ENCODE assay signal across 9 mouse cellular contexts in genomic region chr10:120478164-120478563, GRCm38 (mm10). TPM values are rescaled to one million over a fixed set of nuclear protein-coding genes. Genes with fewer than 3 reads are reported as not detected.
A peak's percentile ranks its signal among the peaks of the same experiment; 100 is the strongest.
DNase-seq lines count a peak whose midpoint lies in the region; ATAC-seq lines count a peak whose summit lies in the region.
"Had no signal": no experiment of that assay in that cellular context is flagged by ENCODE, and none has a peak within 500 bp of the region (broad histone marks: within the 10 kb centered on the region; RNA-seq: fewer than 3 reads in every experiment).

No protein-coding gene starts in this region.

- under 1% methylated on average over 16 of the region's 16 CpGs for WGBS in heart, embryonic 10.5 days
- WGBS in limb, embryonic 15.5 days, result 0% methylated on average over 16 of the region's 16 CpGs
- under 1% methylated on average over 16 of the region's 16 CpGs for WGBS in neural tube, embryonic 15.5 days

- no peaks in the 10 kb centered on the region for H3K36me3 ChIP-seq in heart, embryonic 10.5 days
- no peaks in the 10 kb centered on the region for H3K36me3 ChIP-seq in limb, embryonic 15.5 days
- H3K36me3 ChIP-seq in neural tube, embryonic 15.5 days, result no peaks in the 10 kb centered on the region

- peak overlapping the region; percentile 99 for H3K27ac ChIP-seq in heart, embryonic 10.5 days
- peak overlapping the region; percentile 85; the same call in 1 of the 2 replicates for H3K27ac ChIP-seq in limb, embryonic 15.5 days
- H3K27ac ChIP-seq in neural tube, embryonic 15.5 days (replicated peaks), result no peak overlapping the region

- H3K9ac ChIP-seq in limb, embryonic 15.5 days, result no peak overlapping the region
- no peak overlapping the region for H3K9ac ChIP-seq in neural tube, embryonic 15.5 days (replicated peaks)

- H3K4me1 ChIP-seq in heart, embryonic 10.5 days, result peaks cover 16% of the 10 kb centered on the region
- H3K4me1 ChIP-seq in limb, embryonic 15.5 days, result peaks cover 25% of the 10 kb centered on the region
- peaks cover 43% of the 10 kb centered on the region for H3K4me1 ChIP-seq in neural tube, embryonic 15.5 days

- no peaks in the 10 kb centered on the region for H3K9me3 ChIP-seq in heart, embryonic 10.5 days
- H3K9me3 ChIP-seq in limb, embryonic 15.5 days, result no peaks in the 10 kb centered on the region
- H3K9me3 ChIP-seq in neural tube, embryonic 15.5 days (replicated peaks), result no peaks in the 10 kb centered on the region

- peak overlapping the region; percentile 88 for H3K4me3 ChIP-seq in heart, embryonic 10.5 days
- peak overlapping the region; percentile 76 for H3K4me3 ChIP-seq in limb, embryonic 15.5 days
- H3K4me3 ChIP-seq in neural tube, embryonic 15.5 days (replicated peaks), result peak overlapping the region; percentile 55; the same call in 1 of the 2 replicates

- peak overlapping the region; percentile 98 for H3K4me2 ChIP-seq in limb, embryonic 15.5 days
- peak overlapping the region; percentile 90 for H3K4me2 ChIP-seq in neural tube, embryonic 15.5 days

- no peaks in the 10 kb centered on the region for H3K27me3 ChIP-seq in heart, embryonic 10.5 days (ENCODE audit: insufficient read depth, poor library complexity, severe bottlenecking)
- H3K27me3 ChIP-seq in limb, embryonic 15.5 days, result no peaks in the 10 kb centered on the region
- H3K27me3 ChIP-seq in neural tube, embryonic 15.5 days (replicated peaks), result peaks cover 10% of the 10 kb centered on the region
- H3K27me3 ChIP-seq: CH12.LX had no signal

- peak; percentile 79 for DNase-seq in heart, embryonic 10.5 days (ENCODE audit: low spot score)
- DNase-seq in heart, postnatal 25 days (ENCODE audit: low spot score), result no peak
- DNase-seq in embryo, embryonic 10.5 days (ENCODE audit: low spot score), result peak; percentile 85
- peak; percentile 5 to 9 for DNase-seq in heart, postnatal 14 days
- no peak for DNase-seq in urinary bladder, adult 2 months (ENCODE audit: low spot score)

- intact Hi-C loops in heart, postnatal 25 days (cut with DNase I), result loop anchor here (5.0 kb wide), 1 partner anchor 51 kb away; no protein-coding TSS in a partner anchor
- intact Hi-C loops in heart, postnatal 14 days (cut with DNase I), result no loop called here

- ATAC-seq in limb, embryonic 15.5 days (ENCODE audit: insufficient number of reproducible peaks, low FRiP score, low TSS enrichment, low read depth), result no peak
- ATAC-seq in neural tube, embryonic 15.5 days (ENCODE audit: low FRiP score), result no peak
- ATAC-seq in CD4-positive, CD25-positive, alpha-beta regulatory T cell, adult 4 months, result no peak

RNA-seq across cellular contexts. Expression of gene Hmga2, which starts 1.9 kb away (rescaled TPM):
- 33.2 and 82.1 TPM in 2 replicates for polyA plus RNA-seq in heart, embryonic 10.5 days (2016; fragmentation: Nextera tagmentation; extraction: Ambion mirVana)
- total RNA-seq in heart, postnatal 25 days (2021), result not detected
- under 1 TPM in 1 of 2 experiments, not detected in 1; 0.07 TPM for total RNA-seq in heart, postnatal 14 days (2021)
- polyA plus RNA-seq in limb, embryonic 15.5 days (2015; fragmentation: Nextera tagmentation; extraction: Ambion mirVana), result 11.0 and 18.4 TPM in 2 replicates
- polyA plus RNA-seq in neural tube, embryonic 15.5 days (2015; fragmentation: Nextera tagmentation; extraction: Ambion mirVana), result 3.2 and 7.5 TPM in 2 replicates
- polyA plus RNA-seq in CD4-positive, CD25-positive, alpha-beta regulatory T cell, adult 4 months (2017; shearing (Covaris generic)), result under 1 TPM in 1 of 2 experiments, not detected in 1; 0.36 TPM
- not detected in 2 replicates for polyA plus RNA-seq in urinary bladder, adult 2 months (2012; rRNA removed)
- total RNA-seq: CH12.LX had no signal

Comparison
In these comparisons a context has a peak if more than half of its experiments do, and no peak if none do; other contexts are left out.
1. DNase-seq: peak in heart, embryonic 10.5 days (single experiment), embryo, embryonic 10.5 days (single experiment) and heart, postnatal 14 days (2 of 2); none in heart, postnatal 25 days (single experiment) and urinary bladder, adult 2 months (single experiment).
2. Peak in every context shown above with its lines, with median percentiles within 50 percentile points of each other: H3K4me3 ChIP-seq.